Mouse (Mus musculus): ENCODE measurements at regions not wholly inside any gene's neighbourhood (a gene's known extent, or its start where the extent isn't known, plus 50 kb on each side); places are given as distances from the start of the nearest gene placed in this dataset.

DNA sequence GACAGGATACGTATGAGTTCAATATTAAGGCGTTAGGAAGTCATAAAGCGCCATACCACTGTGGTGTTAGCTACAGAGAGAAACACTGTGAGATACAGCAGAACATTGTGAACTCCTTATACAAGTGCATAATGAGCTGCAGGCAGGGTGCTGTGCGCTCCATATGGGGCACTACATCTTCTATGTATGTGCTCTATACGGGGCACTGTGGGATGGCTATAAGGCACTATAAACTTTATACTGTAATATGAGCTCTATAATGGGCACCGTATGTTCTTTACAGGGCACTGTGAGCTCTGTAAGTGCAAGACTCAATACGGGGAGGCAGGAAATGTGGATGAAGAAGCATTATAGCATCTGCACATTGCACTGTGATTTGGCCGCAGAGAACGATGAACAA lies 183.2 kb upstream of the Krr1 start:
- 79% methylated on average over 9 of the region's 9 CpGs for WGBS (ENCODE audit: insufficient replicate concordance)
- H3K9me3 ChIP-seq (replicated peaks; ENCODE audit: control insufficient read depth, low read length): no peaks in the 10 kb centered on the region
- H3K9ac ChIP-seq (ENCODE audit: low read depth, low read length): no peak overlapping the region
- no peaks in the 10 kb centered on the region for H3K4me1 ChIP-seq (ENCODE audit: control insufficient read depth, low read depth, low read length)
- no peak for ATAC-seq (ENCODE audit: low read depth)
- no peaks in the 10 kb centered on the region for H3K36me3 ChIP-seq (ENCODE audit: control insufficient read depth, insufficient read depth)
- no peak overlapping the region for H3K27ac ChIP-seq (ENCODE audit: low read length)
- H3K4me2 ChIP-seq (ENCODE audit: low read depth, low read length): no peak overlapping the region
- no peaks in the 10 kb centered on the region for H3K27me3 ChIP-seq (ENCODE audit: control insufficient read depth, insufficient read depth, low read depth, low read length)
- H3K4me3 ChIP-seq (ENCODE audit: low read depth, low read length): no peak overlapping the region

DNA sequence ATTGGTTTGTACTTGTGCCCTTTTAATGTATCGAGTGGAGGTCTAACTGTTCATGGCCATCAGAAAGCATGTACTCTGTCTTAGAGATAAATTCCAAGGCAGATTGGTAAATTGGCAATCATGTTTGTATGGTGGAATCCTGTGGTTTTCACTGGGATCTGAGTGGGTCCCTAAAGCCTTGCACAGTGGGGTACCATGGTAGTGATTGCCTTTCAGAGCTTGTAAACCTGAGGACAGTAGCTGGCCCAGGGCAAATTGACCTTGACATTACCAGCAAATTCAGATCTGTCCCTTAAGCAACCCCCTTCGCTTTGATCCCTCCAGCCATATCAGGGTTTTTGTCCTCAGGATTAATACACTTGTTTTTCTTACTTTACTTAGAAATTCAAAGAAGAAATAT lies 181.6 kb upstream of the Krr1 start:
- WGBS (ENCODE audit: insufficient replicate concordance): 57% methylated on average over 2 of the region's 2 CpGs
- no peak for ATAC-seq (ENCODE audit: low read depth)
- Histone ChIP-seq H3K27me3 (ENCODE audit: control insufficient read depth, insufficient read depth, low read depth, low read length) (no peaks in the 10 kb centered on the region), H3K4me3 (ENCODE audit: low read depth, low read length) (no peak overlapping the region), H3K27ac (ENCODE audit: low read length) (no peak overlapping the region), H3K4me2 (ENCODE audit: low read depth, low read length) (no peak overlapping the region), H3K36me3 (ENCODE audit: control insufficient read depth, insufficient read depth) (no peaks in the 10 kb centered on the region), H3K9me3 (replicated peaks; ENCODE audit: control insufficient read depth, low read length) (no peaks in the 10 kb centered on the region), H3K4me1 (ENCODE audit: control insufficient read depth, low read depth, low read length) (no peaks in the 10 kb centered on the region), H3K9ac (ENCODE audit: low read depth, low read length) (no peak overlapping the region)

DNA sequence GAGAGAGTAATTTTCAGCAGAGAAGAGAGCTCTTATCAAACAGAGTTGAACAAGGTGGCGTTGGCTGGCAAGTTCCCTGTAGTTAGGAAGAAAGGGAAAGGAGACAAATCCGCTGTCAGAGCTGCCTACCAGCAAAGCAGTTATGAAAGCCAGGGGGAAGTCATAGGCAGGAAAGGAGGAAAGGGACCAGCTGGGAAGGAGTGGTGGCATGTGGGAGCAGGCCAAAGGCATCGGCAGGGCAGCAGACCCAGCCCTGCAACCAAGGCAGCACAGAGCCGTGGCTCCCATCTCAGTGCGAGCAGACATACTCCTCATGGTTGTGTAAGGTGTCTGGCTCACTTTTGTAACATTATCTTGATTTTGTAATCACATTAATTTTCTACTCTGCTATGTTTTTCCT lies 177.4 kb upstream of the Krr1 start:
- Histone ChIP-seq H3K4me1 (ENCODE audit: control insufficient read depth, low read depth, low read length) (no peaks in the 10 kb centered on the region), H3K27me3 (ENCODE audit: control insufficient read depth, insufficient read depth, low read depth, low read length) (no peaks in the 10 kb centered on the region), H3K4me2 (ENCODE audit: low read depth, low read length) (no peak overlapping the region), H3K36me3 (ENCODE audit: control insufficient read depth, insufficient read depth) (no peaks in the 10 kb centered on the region), H3K4me3 (ENCODE audit: low read depth, low read length) (no peak overlapping the region), H3K9me3 (replicated peaks; ENCODE audit: control insufficient read depth, low read length) (no peaks in the 10 kb centered on the region), H3K27ac (ENCODE audit: low read length) (no peak overlapping the region), H3K9ac (ENCODE audit: low read depth, low read length) (no peak overlapping the region)
- ATAC-seq (ENCODE audit: low read depth): no peak
- 48% methylated on average over 5 of the region's 5 CpGs for WGBS (ENCODE audit: insufficient replicate concordance)

DNA sequence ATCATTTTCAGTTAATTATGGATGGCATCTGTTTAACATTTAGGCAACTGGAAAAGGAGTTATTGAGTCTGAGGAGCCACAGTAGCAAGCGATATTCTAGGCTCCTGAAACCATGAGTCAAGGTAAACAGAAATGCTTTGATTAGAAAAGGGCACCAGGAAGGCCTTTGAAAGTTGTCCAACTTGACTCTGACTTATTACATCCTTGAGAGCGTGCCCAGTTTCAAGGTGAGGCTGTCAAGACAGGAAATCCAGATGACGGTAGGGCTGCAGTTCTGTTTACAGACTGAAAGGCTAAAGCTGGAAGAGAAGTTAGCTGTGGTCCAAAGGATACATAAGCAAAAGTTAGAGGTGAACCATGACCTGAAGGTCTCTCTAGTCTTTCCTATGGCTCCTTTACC lies 176.7 kb upstream of the Krr1 start:
- H3K27me3 ChIP-seq (ENCODE audit: control insufficient read depth, insufficient read depth, low read depth, low read length): no peaks in the 10 kb centered on the region
- H3K9me3 ChIP-seq (replicated peaks; ENCODE audit: control insufficient read depth, low read length): no peaks in the 10 kb centered on the region
- no peak overlapping the region for H3K4me3 ChIP-seq (ENCODE audit: low read depth, low read length)
- ATAC-seq (ENCODE audit: low read depth): no peak
- H3K4me2 ChIP-seq (ENCODE audit: low read depth, low read length): no peak overlapping the region
- H3K36me3 ChIP-seq (ENCODE audit: control insufficient read depth, insufficient read depth): no peaks in the 10 kb centered on the region
- 55% methylated on average over 3 of the region's 3 CpGs for WGBS (ENCODE audit: insufficient replicate concordance)
- no peak overlapping the region for H3K27ac ChIP-seq (ENCODE audit: low read length)
- no peaks in the 10 kb centered on the region for H3K4me1 ChIP-seq (ENCODE audit: control insufficient read depth, low read depth, low read length)
- no peak overlapping the region for H3K9ac ChIP-seq (ENCODE audit: low read depth, low read length)

DNA sequence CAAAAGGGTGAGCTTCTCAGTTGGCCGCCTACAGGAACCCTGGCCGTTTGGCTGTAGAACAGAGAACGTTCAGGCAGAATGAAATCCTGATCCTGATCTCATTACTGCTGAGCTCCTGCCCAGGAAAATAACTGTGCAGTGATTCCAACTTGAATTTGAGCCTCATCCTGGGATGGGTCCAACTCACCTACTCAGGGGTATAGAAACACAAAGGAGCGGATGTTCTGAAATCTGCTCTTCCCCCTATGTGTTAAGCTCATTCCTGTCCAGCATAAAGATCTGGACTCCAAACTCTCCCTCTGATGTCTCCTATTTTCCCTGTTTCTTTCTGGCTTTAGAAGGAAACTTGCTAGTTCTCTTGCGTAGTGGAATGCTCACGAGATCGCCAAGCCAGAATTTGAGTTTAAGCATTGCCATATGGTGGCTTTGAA lies 173.6 kb upstream of the Krr1 start:
- WGBS (ENCODE audit: insufficient replicate concordance): 76% methylated on average over 7 of the region's 7 CpGs
- ATAC-seq (ENCODE audit: low read depth): no peak

DNA sequence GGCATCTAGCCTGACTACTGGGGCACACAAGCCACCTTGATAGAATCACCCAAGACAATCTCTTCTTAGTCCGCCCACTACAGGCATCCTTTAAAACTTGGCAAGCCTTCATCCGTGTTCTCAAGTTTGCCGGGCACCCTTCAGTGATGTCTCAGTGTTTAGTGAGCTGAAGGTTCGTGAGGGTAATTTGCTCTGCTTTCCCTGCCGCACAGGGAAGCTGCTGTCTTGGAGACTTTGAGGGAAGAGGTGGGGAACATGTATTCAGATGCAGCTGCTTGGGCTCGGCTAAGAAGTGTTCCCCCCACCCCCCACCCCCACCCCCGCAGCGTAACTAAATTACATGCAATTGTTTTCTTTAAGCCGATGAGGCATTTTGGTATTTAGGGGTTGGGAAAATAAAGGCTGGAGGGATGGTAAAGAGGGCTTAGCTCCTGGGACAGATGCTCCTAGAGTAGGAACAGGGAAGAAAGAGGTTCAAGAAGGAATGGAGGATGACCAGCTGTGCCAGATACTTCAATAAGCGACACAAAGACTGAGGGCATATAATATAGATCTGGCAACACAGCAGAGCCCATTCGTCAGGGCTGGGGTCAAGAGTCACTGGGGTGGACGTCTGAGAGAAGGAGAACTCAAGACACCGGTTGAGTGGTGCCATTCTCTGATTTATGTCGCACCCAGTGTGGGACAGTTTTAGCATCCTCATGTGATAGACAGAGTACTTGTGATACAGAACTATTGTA lies 172.4 kb upstream of the Krr1 start:
- Histone ChIP-seq H3K27ac (ENCODE audit: low read length) (no peak overlapping the region), H3K36me3 (ENCODE audit: control insufficient read depth, insufficient read depth) (no peaks in the 10 kb centered on the region), H3K27me3 (ENCODE audit: control insufficient read depth, insufficient read depth, low read depth, low read length) (no peaks in the 10 kb centered on the region), H3K9me3 (replicated peaks; ENCODE audit: control insufficient read depth, low read length) (no peaks in the 10 kb centered on the region), H3K4me3 (ENCODE audit: low read depth, low read length) (no peak overlapping the region), H3K4me1 (ENCODE audit: control insufficient read depth, low read depth, low read length) (no peaks in the 10 kb centered on the region), H3K4me2 (ENCODE audit: low read depth, low read length) (no peak overlapping the region), H3K9ac (ENCODE audit: low read depth, low read length) (no peak overlapping the region)
- ATAC-seq (ENCODE audit: low read depth): no peak
- 72% methylated on average over 14 of the region's 14 CpGs for WGBS (ENCODE audit: insufficient replicate concordance)

More for the DNA sequence above, 173.6 kb upstream of the Krr1 start:
- H3K4me1 ChIP-seq (ENCODE audit: control insufficient read depth, low read depth, low read length): no peaks in the 10 kb centered on the region
- H3K27ac ChIP-seq (ENCODE audit: low read length): no peak overlapping the region
- H3K36me3 ChIP-seq (ENCODE audit: control insufficient read depth, insufficient read depth): no peaks in the 10 kb centered on the region
- no peaks in the 10 kb centered on the region for H3K27me3 ChIP-seq (ENCODE audit: control insufficient read depth, insufficient read depth, low read depth, low read length)
- no peak overlapping the region for H3K4me3 ChIP-seq (ENCODE audit: low read depth, low read length)
- no peaks in the 10 kb centered on the region for H3K9me3 ChIP-seq (replicated peaks; ENCODE audit: control insufficient read depth, low read length)
- no peak overlapping the region for H3K4me2 ChIP-seq (ENCODE audit: low read depth, low read length)
- H3K9ac ChIP-seq (ENCODE audit: low read depth, low read length): no peak overlapping the region

DNA sequence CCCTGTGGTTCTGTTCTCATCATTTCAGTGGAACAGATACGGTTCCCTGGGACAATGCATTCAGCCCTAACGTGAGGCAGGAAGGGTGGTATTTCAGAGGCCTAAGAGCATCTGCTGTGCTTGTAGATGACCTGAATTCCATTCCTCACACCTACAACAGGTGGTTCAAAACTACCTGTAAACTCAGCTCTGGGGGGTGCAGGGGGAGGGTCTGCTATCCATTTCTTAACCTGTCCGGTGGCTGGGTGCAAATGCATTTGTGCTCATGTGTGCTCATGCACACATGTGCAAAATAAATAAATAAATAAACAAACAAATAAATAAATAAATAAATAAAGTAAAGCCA lies 171.9 kb upstream of the Krr1 start:
- H3K27me3 ChIP-seq (ENCODE audit: control insufficient read depth, insufficient read depth, low read depth, low read length): no peaks in the 10 kb centered on the region
- no peak overlapping the region for H3K4me3 ChIP-seq (ENCODE audit: low read depth, low read length)
- H3K9me3 ChIP-seq (replicated peaks; ENCODE audit: control insufficient read depth, low read length): no peaks in the 10 kb centered on the region
- H3K27ac ChIP-seq (ENCODE audit: low read length): no peak overlapping the region
- H3K4me2 ChIP-seq (ENCODE audit: low read depth, low read length): no peak overlapping the region
- no peak for ATAC-seq (ENCODE audit: low read depth)
- H3K36me3 ChIP-seq (ENCODE audit: control insufficient read depth, insufficient read depth): no peaks in the 10 kb centered on the region
- H3K4me1 ChIP-seq (ENCODE audit: control insufficient read depth, low read depth, low read length): no peaks in the 10 kb centered on the region
- 59% methylated on average over 3 of the region's 3 CpGs for WGBS (ENCODE audit: insufficient replicate concordance)
- no peak overlapping the region for H3K9ac ChIP-seq (ENCODE audit: low read depth, low read length)

DNA sequence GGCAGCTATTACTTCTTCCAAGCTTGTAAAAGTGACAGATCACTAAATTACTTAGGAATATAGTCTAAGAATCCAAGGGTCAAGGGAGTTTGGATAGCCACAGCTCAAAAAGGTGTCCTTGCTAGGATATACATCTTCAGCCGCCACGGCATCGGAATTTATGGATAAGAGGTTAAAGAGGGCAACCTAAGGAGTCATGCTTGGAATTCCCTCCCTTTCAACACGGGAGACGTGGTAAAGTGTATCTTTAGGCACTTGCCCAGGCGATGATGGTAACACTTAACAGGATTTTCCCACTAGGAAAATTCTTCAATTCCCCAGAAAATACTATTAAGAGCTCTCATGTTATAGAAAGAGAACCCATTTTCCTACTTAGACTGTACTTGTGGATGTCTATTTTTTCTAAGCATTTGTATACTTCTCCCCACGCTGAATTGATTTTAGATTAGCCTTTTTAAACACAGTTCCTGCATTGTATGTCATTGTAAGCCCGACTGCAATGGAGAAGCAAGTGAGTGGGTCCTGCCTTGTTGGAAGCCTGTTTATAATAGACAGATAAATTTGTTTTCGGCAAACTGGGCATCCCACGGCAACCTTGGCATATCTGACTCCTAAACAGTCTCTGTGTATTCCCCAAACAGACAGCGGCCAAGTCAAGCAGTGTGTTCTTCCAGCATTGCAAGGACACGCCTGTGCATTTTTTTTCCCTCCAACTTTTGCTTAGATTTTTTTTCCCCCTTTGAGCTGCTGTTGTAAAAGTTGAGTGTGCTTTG lies 171.3 kb upstream of the Krr1 start:
- no peaks in the 10 kb centered on the region for H3K4me1 ChIP-seq (ENCODE audit: control insufficient read depth, low read depth, low read length)
- WGBS (ENCODE audit: insufficient replicate concordance): 65% methylated on average over 12 of the region's 12 CpGs
- H3K9ac ChIP-seq (ENCODE audit: low read depth, low read length): no peak overlapping the region
- no peak overlapping the region for H3K27ac ChIP-seq (ENCODE audit: low read length)
- no peak overlapping the region for H3K4me3 ChIP-seq (ENCODE audit: low read depth, low read length)
- ATAC-seq (ENCODE audit: low read depth): no peak
- H3K27me3 ChIP-seq (ENCODE audit: control insufficient read depth, insufficient read depth, low read depth, low read length): no peaks in the 10 kb centered on the region
- no peaks in the 10 kb centered on the region for H3K9me3 ChIP-seq (replicated peaks; ENCODE audit: control insufficient read depth, low read length)
- H3K36me3 ChIP-seq (ENCODE audit: control insufficient read depth, insufficient read depth): no peaks in the 10 kb centered on the region
- H3K4me2 ChIP-seq (ENCODE audit: low read depth, low read length): no peak overlapping the region

DNA sequence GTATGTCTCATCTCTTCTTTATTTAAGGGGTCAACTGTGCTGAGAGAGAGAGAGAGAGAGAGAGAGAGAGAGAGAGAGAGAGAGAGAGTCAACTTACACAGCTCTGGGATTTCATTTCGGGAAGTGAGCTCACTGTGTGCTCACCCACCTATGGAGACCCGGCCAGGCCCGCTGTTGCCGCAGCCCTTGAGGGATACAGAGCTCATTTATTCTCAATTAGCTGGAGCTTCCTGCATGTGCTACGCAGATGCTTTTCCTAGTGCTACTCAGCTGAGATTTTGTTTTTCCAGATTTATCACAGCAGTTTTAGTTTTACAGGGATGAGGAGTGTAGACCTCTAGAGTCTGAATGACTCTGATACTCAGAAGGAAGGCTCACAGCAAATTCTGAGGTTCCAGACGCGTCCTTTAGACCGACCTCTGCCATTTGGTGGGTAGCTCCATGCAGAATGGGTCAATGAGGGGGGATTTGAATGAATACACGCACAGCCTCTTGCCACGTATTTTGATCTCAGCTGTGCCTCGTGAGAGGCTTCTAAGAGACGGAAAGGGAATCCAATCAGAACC lies 170.6 kb upstream of the Krr1 start:
- Histone ChIP-seq H3K9me3 (replicated peaks; ENCODE audit: control insufficient read depth, low read length) (no peaks in the 10 kb centered on the region), H3K4me3 (ENCODE audit: low read depth, low read length) (no peak overlapping the region), H3K36me3 (ENCODE audit: control insufficient read depth, insufficient read depth) (no peaks in the 10 kb centered on the region), H3K4me1 (ENCODE audit: control insufficient read depth, low read depth, low read length) (no peaks in the 10 kb centered on the region), H3K27ac (ENCODE audit: low read length) (no peak overlapping the region), H3K27me3 (ENCODE audit: control insufficient read depth, insufficient read depth, low read depth, low read length) (no peaks in the 10 kb centered on the region), H3K4me2 (ENCODE audit: low read depth, low read length) (no peak overlapping the region), H3K9ac (ENCODE audit: low read depth, low read length) (no peak overlapping the region)
- WGBS (ENCODE audit: insufficient replicate concordance): 65% methylated on average over 12 of the region's 12 CpGs
- no peak for ATAC-seq (ENCODE audit: low read depth)

Measured in liver, embryonic 16.5 days (tissue).